9 mouse cellular contexts compared by ENCODE assay signal in the genomic region with DNA sequence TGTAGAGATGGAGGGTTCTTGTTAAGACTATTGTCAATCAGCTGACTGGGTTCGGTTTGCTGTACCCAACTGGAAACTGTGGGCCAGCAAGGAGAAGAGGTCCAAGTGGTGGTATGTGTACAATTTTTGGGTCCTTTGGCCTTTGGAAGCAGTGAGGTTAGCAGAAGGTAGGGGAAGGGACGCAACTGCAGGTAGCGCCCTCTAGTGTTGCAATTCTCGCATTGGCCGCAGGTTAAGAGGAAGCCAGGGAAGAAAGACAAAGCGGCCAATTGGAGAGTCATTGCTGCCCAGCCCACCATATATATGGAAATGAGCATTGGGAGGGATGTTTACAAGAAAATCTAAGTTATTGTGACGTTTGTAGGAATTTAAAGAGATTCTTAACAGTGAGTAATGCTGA. TPM values are rescaled to one million over a fixed set of nuclear protein-coding genes. Genes with fewer than 3 reads are reported as not detected.
DNase-seq lines count a peak whose midpoint lies in the region; ATAC-seq and TF ChIP-seq lines count a peak whose summit lies in the region.
"Had no signal": no experiment of that assay in that cellular context is flagged by ENCODE, and none has a peak within 500 bp of the region (broad histone marks: within the 10 kb centered on the region; RNA-seq: fewer than 3 reads in every experiment).

No protein-coding gene starts in this region.

- no peaks in the 10 kb centered on the region for H3K36me3 ChIP-seq in kidney, embryonic 16.5 days (ENCODE audit: insufficient read depth, low read length)
- H3K36me3 ChIP-seq in ES-E14 (ENCODE audit: control insufficient read depth, insufficient read depth, low read length, poor library complexity, severe bottlenecking) = no peaks in the 10 kb centered on the region
- no peaks in the 10 kb centered on the region for H3K36me3 ChIP-seq in liver, embryonic 12.5 days
- H3K36me3 ChIP-seq in hindbrain, embryonic 16.5 days (ENCODE audit: control insufficient read depth, insufficient read depth, low read length) = no peaks in the 10 kb centered on the region
- H3K36me3 ChIP-seq: liver, embryonic 15.5 days had no signal

- H3K27ac ChIP-seq in kidney, embryonic 16.5 days (ENCODE audit: low read length) = no peak overlapping the region
- no peak overlapping the region for H3K27ac ChIP-seq in ES-E14 (ENCODE audit: insufficient read depth, low read depth, low read length, poor library complexity, severe bottlenecking)
- H3K27ac ChIP-seq in bone marrow, adult 2 months (ENCODE audit: control insufficient read depth, insufficient read depth, low read depth, low read length, poor library complexity) = no peak overlapping the region
- no peak overlapping the region for H3K27ac ChIP-seq in liver, embryonic 12.5 days
- no peak overlapping the region for H3K27ac ChIP-seq in hindbrain, embryonic 16.5 days (ENCODE audit: low read depth, low read length)
- H3K27ac ChIP-seq: liver, embryonic 15.5 days had no signal

- peak; percentile 95 for TF ChIP-seq CTCF in bone marrow, adult 2 months (IDR thresholded peaks at IDR 0.05; ENCODE audit: control insufficient read depth, insufficient read depth, low read length)

- TF ChIP-seq POLR2A in bone marrow, adult 2 months (IDR thresholded peaks at IDR 0.05; ENCODE audit: borderline replicate concordance, control insufficient read depth, low read depth, low read length) = no peak

- peak; percentile 66 for DNase-seq in kidney, adult 18-20 months
- peak; percentile 86 for DNase-seq in ES-E14 (ENCODE audit: low read depth, low spot score)
- DNase-seq in right cerebral cortex, adult 2 months (ENCODE audit: low spot score in 2 of 2) = peak; percentile 14 to 48

- H3K4me2 ChIP-seq in kidney, embryonic 16.5 days (replicated peaks; ENCODE audit: low read depth, low read length) = no peak overlapping the region
- H3K4me2 ChIP-seq in liver, embryonic 12.5 days = no peak overlapping the region
- H3K4me2 ChIP-seq in hindbrain, embryonic 16.5 days (ENCODE audit: low read length) = no peak overlapping the region
- H3K4me2 ChIP-seq: liver, embryonic 15.5 days had no signal

- no peaks in the 10 kb centered on the region for H3K4me1 ChIP-seq in kidney, embryonic 16.5 days (ENCODE audit: insufficient read depth, low read length)
- peaks cover 5 to 9% of the 10 kb centered on the region in 2 experiments; a peak in 3 of 4 replicates for H3K4me1 ChIP-seq in ES-E14 (ENCODE audit: control insufficient read depth in 2 of 2, insufficient read depth in 2 of 2, low read length in 2 of 2, poor library complexity in 1 of 2)
- H3K4me1 ChIP-seq in bone marrow, adult 2 months (ENCODE audit: control insufficient read depth, insufficient read depth, low read length) = no peaks in the 10 kb centered on the region
- no peaks in the 10 kb centered on the region for H3K4me1 ChIP-seq in liver, embryonic 12.5 days
- no peaks in the 10 kb centered on the region for H3K4me1 ChIP-seq in hindbrain, embryonic 16.5 days (ENCODE audit: control insufficient read depth, insufficient read depth, low read depth, low read length)

- H3K9me3 ChIP-seq in kidney, embryonic 16.5 days (ENCODE audit: low read length) = no peaks in the 10 kb centered on the region
- no peaks in the 10 kb centered on the region for H3K9me3 ChIP-seq in ES-E14 (ENCODE audit: control insufficient read depth, insufficient read depth, low read depth, low read length)
- no peaks in the 10 kb centered on the region for H3K9me3 ChIP-seq in liver, embryonic 12.5 days (replicated peaks)
- H3K9me3 ChIP-seq in hindbrain, embryonic 16.5 days (ENCODE audit: control insufficient read depth, low read length) = no peaks in the 10 kb centered on the region
- H3K9me3 ChIP-seq: liver, embryonic 15.5 days had no signal

- no peaks in the 10 kb centered on the region for H3K27me3 ChIP-seq in kidney, embryonic 16.5 days (ENCODE audit: insufficient read depth, low read length)
- H3K27me3 ChIP-seq in liver, embryonic 12.5 days (replicated peaks) = no peaks in the 10 kb centered on the region
- no peaks in the 10 kb centered on the region for H3K27me3 ChIP-seq in hindbrain, embryonic 16.5 days (replicated peaks; ENCODE audit: control insufficient read depth, insufficient read depth, low read length)
- H3K27me3 ChIP-seq: liver, embryonic 15.5 days had no signal

- in situ Hi-C loops in ES-E14 (cut with MboI; ENCODE audit: low sequenced_read_pairs in 2 of 2, unreplicated experiment in 2 of 2) = no loop called here

- no peak for ATAC-seq in kidney, embryonic 16.5 days (ENCODE audit: low FRiP score, low TSS enrichment)
- peak; percentile 81 for ATAC-seq in granulocyte monocyte progenitor cell, adult 5-6 weeks (replicated peaks; ENCODE audit: poor library complexity, severe bottlenecking)
- ATAC-seq in liver, embryonic 12.5 days = peak; percentile 57; the same call in 1 of the 2 replicates
- no peak for ATAC-seq in hindbrain, embryonic 16.5 days

- no peak overlapping the region for H3K9ac ChIP-seq in kidney, embryonic 16.5 days (replicated peaks; ENCODE audit: low read length)
- no peak overlapping the region for H3K9ac ChIP-seq in ES-E14 (ENCODE audit: insufficient read depth, low read depth, low read length, poor library complexity, severe bottlenecking)
- no peak overlapping the region for H3K9ac ChIP-seq in liver, embryonic 12.5 days
- H3K9ac ChIP-seq in hindbrain, embryonic 16.5 days (ENCODE audit: low read depth, low read length) = no peak overlapping the region
- H3K9ac ChIP-seq: liver, embryonic 15.5 days had no signal

- WGBS in kidney, embryonic 16.5 days = 26% methylated on average over 7 of the region's 7 CpGs
- WGBS in bone marrow, adult 2 months = 11% methylated on average over 7 of the region's 7 CpGs
- 11% methylated on average over 7 of the region's 7 CpGs for WGBS in liver, embryonic 12.5 days (ENCODE audit: insufficient replicate concordance)
- 10% methylated on average over 7 of the region's 7 CpGs for WGBS in hindbrain, embryonic 16.5 days

- no peak overlapping the region for H3K4me3 ChIP-seq in kidney, embryonic 16.5 days (ENCODE audit: low read length)
- no peak overlapping the region for H3K4me3 ChIP-seq in ES-E14 (ENCODE audit: insufficient read depth in 1 of 2, low read depth in 1 of 2, low read length in 2 of 2, poor library complexity in 1 of 2, severe bottlenecking in 1 of 2)
- no peak overlapping the region for H3K4me3 ChIP-seq in bone marrow, adult 2 months (replicated peaks; ENCODE audit: control insufficient read depth, low read depth, low read length)
- no peak overlapping the region for H3K4me3 ChIP-seq in liver, embryonic 12.5 days
- H3K4me3 ChIP-seq in hindbrain, embryonic 16.5 days (ENCODE audit: low read length) = no peak overlapping the region
- H3K4me3 ChIP-seq: liver, embryonic 15.5 days had no signal

TF ChIP-seq in ES-E14, 5 proteins besides CTCF, POLR2A, EP300 and RAD21:
- TF ChIP-seq ZC3H11A (IDR thresholded peaks at IDR 0.05; ENCODE audit: borderline replicate concordance, low read depth, low read length) = peak; percentile 75; the same call in 1 of the 2 replicates
- no peak for TF ChIP-seq CHD2 (IDR thresholded peaks at IDR 0.05; ENCODE audit: low read depth, low read length)
- TF ChIP-seq MAFK (IDR thresholded peaks at IDR 0.05; ENCODE audit: insufficient read depth, low read depth, low read length) = 0 out of 2 replicates have a peak, but pooled peaks have one; percentile 14

RNA-seq across cellular contexts. Expression of a gene that starts 23.2 kb away (rescaled TPM):
- polyA plus RNA-seq in kidney, embryonic 16.5 days (2015; fragmentation: Nextera tagmentation; extraction: Ambion mirVana) = 68.5 and 69.2 TPM in 2 replicates
- total RNA-seq in ES-E14 (2012; rRNA removed) = 92.4 and 117 TPM in 2 replicates
- 45.4 and 46.5 TPM in 2 replicates for polyA plus RNA-seq in bone marrow, adult 2 months (2011; ENCODE audit: insufficient read depth, insufficient read length, low replicate concordance, missing spikeins)
- 48.6 and 63.5 TPM in 2 replicates for total RNA-seq in granulocyte monocyte progenitor cell, adult 5-6 weeks (2014; fragmentation: Nextera tagmentation)
- 102 and 104 TPM in 2 replicates for total RNA-seq in granulocyte monocyte progenitor cell, adult 5-6 weeks (2017)
- polyA plus RNA-seq in liver, embryonic 12.5 days (2016; fragmentation: Nextera tagmentation; extraction: Ambion mirVana) = 85.0 and 88.4 TPM in 2 replicates
- 55.1 and 55.6 TPM in 2 replicates for polyA plus RNA-seq in hindbrain, embryonic 16.5 days (2015; fragmentation: Nextera tagmentation; extraction: Ambion mirVana)

RNA-seq across cellular contexts. Expression of a gene that starts 38.5 kb away (rescaled TPM):
- polyA plus RNA-seq in kidney, embryonic 16.5 days (2015; fragmentation: Nextera tagmentation; extraction: Ambion mirVana) = 216 and 224 TPM in 2 replicates
- 123 and 134 TPM in 2 replicates for total RNA-seq in ES-E14 (2012; rRNA removed)
- polyA plus RNA-seq in bone marrow, adult 2 months (2011; ENCODE audit: insufficient read depth, insufficient read length, low replicate concordance, missing spikeins) = 304 and 383 TPM in 2 replicates
- total RNA-seq in granulocyte monocyte progenitor cell, adult 5-6 weeks (2014; fragmentation: Nextera tagmentation) = 199 and 201 TPM in 2 replicates
- 150 and 161 TPM in 2 replicates for total RNA-seq in granulocyte monocyte progenitor cell, adult 5-6 weeks (2017)
- polyA plus RNA-seq in liver, embryonic 12.5 days (2016; fragmentation: Nextera tagmentation; extraction: Ambion mirVana) = 916 and 938 TPM in 2 replicates
- 123 and 139 TPM in 2 replicates for polyA plus RNA-seq in hindbrain, embryonic 16.5 days (2015; fragmentation: Nextera tagmentation; extraction: Ambion mirVana)

Comparison
In these comparisons a context has a peak if more than half of its experiments do, and no peak if none do; other contexts are left out.
1. DNase-seq: peak in every context shown above with its lines; median percentile 86 in ES-E14; 66 in kidney, adult 18-20 months; 31 in right cerebral cortex, adult 2 months.
2. ATAC-seq: peak in granulocyte monocyte progenitor cell, adult 5-6 weeks (single experiment) and liver, embryonic 12.5 days (single experiment); none in kidney, embryonic 16.5 days (single experiment) and hindbrain, embryonic 16.5 days (single experiment).